ENCODE assay signal across 12 mouse cellular contexts in genomic region chr9:13572847-13573246, GRCm38 (mm10).
"Had no signal": no experiment of that assay in that cellular context is flagged by ENCODE, and none has a peak within 500 bp of the region (broad histone marks: within the 10 kb centered on the region; RNA-seq: fewer than 3 reads in every experiment).

No protein-coding gene starts in this region.

- H3K4me3 ChIP-seq: kidney, embryonic 15.5 days; limb, embryonic 10.5 days; liver, embryonic 15.5 days; lung, embryonic 15.5 days; midbrain, embryonic 10.5 days had no signal

- H3K4me2 ChIP-seq: kidney, embryonic 15.5 days; liver, embryonic 11.5 days; liver, embryonic 15.5 days; lung, embryonic 15.5 days had no signal

- H3K4me1 ChIP-seq: liver, embryonic 15.5 days had no signal

- H3K27me3 ChIP-seq: kidney, embryonic 15.5 days; liver, embryonic 15.5 days; lung, embryonic 15.5 days had no signal

- H3K36me3 ChIP-seq: kidney, embryonic 15.5 days; limb, embryonic 10.5 days; liver, embryonic 15.5 days; lung, embryonic 15.5 days; midbrain, embryonic 10.5 days had no signal

- H3K9me3 ChIP-seq: kidney, embryonic 15.5 days; limb, embryonic 10.5 days; liver, embryonic 15.5 days; lung, embryonic 15.5 days had no signal

- DNase-seq: kidney, adult 2 months; kidney, postnatal 25 days; lung, postnatal 36 days; right cerebral cortex, postnatal 25 days; thymus, postnatal 14 days had no signal

- H3K9ac ChIP-seq: kidney, embryonic 15.5 days; liver, embryonic 15.5 days; lung, embryonic 15.5 days had no signal

- H3K27ac ChIP-seq: limb, embryonic 10.5 days; liver, embryonic 15.5 days; lung, embryonic 15.5 days; midbrain, embryonic 10.5 days had no signal

- ATAC-seq: midbrain, embryonic 16.5 days had no signal
